Mouse (Mus musculus): ENCODE results near the gene Rnf183. TPM values are rescaled to one million over a fixed set of nuclear protein-coding genes. Genes with fewer than 3 reads are reported as not detected.

Gene Rnf183
- polyA plus RNA-seq, 1 experiment from 2014 or later: not detected

- Histone ChIP-seq H3K27ac (no peak overlapping the region), H3K9me3 (replicated peaks) (no peaks in the 10 kb centered on the region), H3K4me2 (no peak overlapping the region), H3K36me3 (no peaks in the 10 kb centered on the region), H3K27me3 (no peaks in the 10 kb centered on the region), H3K4me1 (replicated peaks) (peaks cover 7% of the 10 kb centered on the region), H3K4me3 (no peak overlapping the region), H3K9ac (no peak overlapping the region)
- 82% methylated on average over 9 of the region's 9 CpGs for WGBS
- ATAC-seq (replicated peaks; ENCODE audit: insufficient number of reproducible peaks, insufficient read depth, low FRiP score, low read depth): no peak
Measured at GRCm38 (mm10) chr4:62379724-62380381, 55.2 kb downstream of the Rnf183 start.

Other genes starting within 250 kb of the Rnf183 start
- 5.3 and 6.0 TPM in 2 replicates for gene Zfp37, start 204.2 kb downstream of the Rnf183 start, polyA plus RNA-seq (2015; fragmentation: Nextera tagmentation; extraction: Ambion mirVana)
- 22.2 and 27.3 TPM in 2 replicates for gene Slc31a2, start 172.7 kb downstream of the Rnf183 start, polyA plus RNA-seq (2015; fragmentation: Nextera tagmentation; extraction: Ambion mirVana)
- gene Fkbp15, start 74.7 kb downstream of the Rnf183 start, polyA plus RNA-seq (2015; fragmentation: Nextera tagmentation; extraction: Ambion mirVana): 15.2 and 19.6 TPM in 2 replicates
- gene Slc31a1, start 74.5 kb downstream of the Rnf183 start, polyA plus RNA-seq (2015; fragmentation: Nextera tagmentation; extraction: Ambion mirVana): 34.9 and 41.0 TPM in 2 replicates
- gene Cdc26, start 26.6 kb downstream of the Rnf183 start, polyA plus RNA-seq (2015; fragmentation: Nextera tagmentation; extraction: Ambion mirVana): 79.3 and 82.0 TPM in 2 replicates
- 11.5 and 13.4 TPM in 2 replicates for gene Prpf4, start 26.5 kb downstream of the Rnf183 start, polyA plus RNA-seq (2015; fragmentation: Nextera tagmentation; extraction: Ambion mirVana)
- 2.5 and 3.2 TPM in 2 replicates for gene Wdr31, start 35.6 kb upstream of the Rnf183 start, polyA plus RNA-seq (2015; fragmentation: Nextera tagmentation; extraction: Ambion mirVana)
- gene Bspry, start 44.8 kb upstream of the Rnf183 start, polyA plus RNA-seq (2015; fragmentation: Nextera tagmentation; extraction: Ambion mirVana): 1.4 and 4.4 TPM in 2 replicates
- gene Hdhd3, start 68.2 kb upstream of the Rnf183 start, polyA plus RNA-seq (2015; fragmentation: Nextera tagmentation; extraction: Ambion mirVana): 7.6 and 10.8 TPM in 2 replicates
- 56.0 and 65.4 TPM in 2 replicates for gene Alad, start 84.7 kb upstream of the Rnf183 start, polyA plus RNA-seq (2015; fragmentation: Nextera tagmentation; extraction: Ambion mirVana)
- gene Pole3, start 89.8 kb upstream of the Rnf183 start, polyA plus RNA-seq (2015; fragmentation: Nextera tagmentation; extraction: Ambion mirVana): 43.1 and 53.9 TPM in 2 replicates
- 0.20 and 0.37 TPM in 2 replicates for gene 4933430I17Rik, start 90.1 kb upstream of the Rnf183 start, polyA plus RNA-seq (2015; fragmentation: Nextera tagmentation; extraction: Ambion mirVana)
- 56.9 and 72.2 TPM in 2 replicates for gene Rgs3, start 124.6 kb upstream of the Rnf183 start, polyA plus RNA-seq (2015; fragmentation: Nextera tagmentation; extraction: Ambion mirVana)